Mouse (Mus musculus) cortical plate, adult 2 months (tissue): ENCODE measurements at regions not wholly inside any gene's neighbourhood (a gene's known extent, or its start where the extent isn't known, plus 50 kb on each side); places are given as distances from the start of the nearest gene placed in this dataset.

ENCODE experiments used
- H3K27ac ChIP-seq: fragments of 200-500 bp; 2 replicates; pipeline ENCODE4 v1.5.1; 2012; ENCODE audit warnings: low read length, control low read depth, inconsistent platforms; ENCODE audit not compliant: insufficient read depth
- H3K4me1 ChIP-seq: fragments of 200-500 bp; 2 replicates; pipeline ENCODE4 v1.6.1; 2011; ENCODE audit warnings: low read length; ENCODE audit not compliant: control insufficient read depth, insufficient read depth
- H3K4me3 ChIP-seq: fragments of 200-500 bp; 2 replicates; pipeline ENCODE4 v1.5.1; 2011; ENCODE audit warnings: mild to moderate bottlenecking, low read length, control low read depth; ENCODE audit not compliant: insufficient read depth
- CTCF ChIP-seq: fragments of 200-500 bp; IDR thresholded peaks from 2 replicates; pipeline ENCODE4 v1.5.1; 2011; ENCODE audit warnings: mild to moderate bottlenecking, control low read depth, low read length; ENCODE audit not compliant: insufficient read depth; ENCODE audit errors: extremely low read depth
- POLR2A ChIP-seq: fragments of 200-500 bp; IDR thresholded peaks from 2 replicates; pipeline ENCODE4 v1.6.1; 2011; ENCODE audit warnings: mild to moderate bottlenecking, low read length, control low read depth; ENCODE audit not compliant: insufficient read depth; ENCODE audit errors: extremely low read depth

DNA sequence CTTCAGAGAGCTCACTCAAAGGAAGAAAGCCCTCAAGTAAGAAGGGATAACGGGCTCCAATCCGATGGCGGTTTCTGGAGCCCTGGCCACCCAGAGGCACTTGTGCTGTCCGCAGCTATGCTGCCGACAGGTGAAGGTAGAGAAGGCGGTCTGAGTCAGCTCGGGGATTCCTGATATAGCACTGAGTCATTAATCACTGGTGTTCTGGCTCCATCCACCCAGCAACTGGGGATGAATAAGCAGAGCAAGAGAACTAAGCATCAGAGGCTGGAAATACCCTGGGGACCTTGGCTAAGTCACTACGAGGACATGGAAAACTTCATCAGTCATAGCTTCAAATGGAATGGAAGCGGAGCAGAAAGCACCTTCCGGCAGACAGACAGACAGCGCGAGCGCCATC lies 122.5 kb upstream of the Runx1 start:
- no peak for TF ChIP-seq CTCF
- Histone ChIP-seq H3K4me1 (no peaks in the 10 kb centered on the region; the same call in 1 of the 2 replicates), H3K4me3 (no peak overlapping the region), H3K27ac (no peak overlapping the region)

DNA sequence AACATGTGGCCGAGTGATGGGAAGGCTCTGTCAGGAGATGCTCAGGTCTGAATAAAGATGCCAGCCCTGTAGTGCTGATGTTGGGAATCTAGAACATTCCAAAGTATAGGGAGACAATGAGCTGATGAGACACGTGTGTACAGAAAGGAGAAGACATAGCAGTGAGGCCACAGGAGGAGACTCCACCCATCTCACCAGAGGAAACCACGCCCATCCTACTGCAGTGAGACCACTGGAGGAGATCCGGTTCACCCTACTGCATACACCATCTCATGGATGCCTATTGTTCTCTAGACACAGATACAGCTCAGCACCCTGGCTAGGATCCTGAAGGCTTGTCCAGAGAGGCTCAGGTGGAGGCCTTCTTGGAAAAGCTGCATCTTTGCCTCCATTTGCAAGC lies 120.6 kb upstream of the Runx1 start:
- H3K4me1 ChIP-seq = no peaks in the 10 kb centered on the region
- H3K27ac ChIP-seq = no peak overlapping the region
- H3K4me3 ChIP-seq = no peak overlapping the region
- TF ChIP-seq POLR2A (no peak), CTCF (no peak)

DNA sequence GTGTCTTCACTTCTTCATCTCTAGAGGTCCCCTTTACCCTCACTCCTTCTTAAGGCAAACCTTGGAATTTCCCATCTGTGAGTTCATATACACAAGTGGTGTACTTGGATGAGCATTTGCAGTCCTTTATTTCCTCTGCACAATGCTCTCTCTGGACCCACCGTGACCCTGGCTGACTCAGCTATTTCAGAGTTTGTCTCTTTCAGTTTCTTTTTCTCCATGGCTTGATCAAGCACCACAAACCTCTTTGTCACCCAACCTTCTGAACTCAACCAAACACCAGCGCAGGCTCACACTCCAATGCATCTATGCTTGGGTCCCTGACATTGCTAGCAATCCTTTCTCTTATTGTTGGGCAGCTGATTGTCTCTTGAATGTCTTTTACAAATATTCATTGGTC lies 118.0 kb upstream of the Runx1 start:
- H3K27ac ChIP-seq = no peak overlapping the region
- TF ChIP-seq POLR2A (no peak), CTCF (no peak)
- H3K4me1 ChIP-seq = no peaks in the 10 kb centered on the region

GRCm38 (mm10) chr16:92939618-92940017 lies 113.7 kb upstream of the Runx1 start:
- TF ChIP-seq CTCF (no peak), POLR2A (no peak)
- H3K4me3 ChIP-seq = no peak overlapping the region
- H3K4me1 ChIP-seq = no peaks in the 10 kb centered on the region
- no peak overlapping the region for H3K27ac ChIP-seq

More for the DNA sequence above, 118.0 kb upstream of the Runx1 start:
- no peak overlapping the region for H3K4me3 ChIP-seq

DNA sequence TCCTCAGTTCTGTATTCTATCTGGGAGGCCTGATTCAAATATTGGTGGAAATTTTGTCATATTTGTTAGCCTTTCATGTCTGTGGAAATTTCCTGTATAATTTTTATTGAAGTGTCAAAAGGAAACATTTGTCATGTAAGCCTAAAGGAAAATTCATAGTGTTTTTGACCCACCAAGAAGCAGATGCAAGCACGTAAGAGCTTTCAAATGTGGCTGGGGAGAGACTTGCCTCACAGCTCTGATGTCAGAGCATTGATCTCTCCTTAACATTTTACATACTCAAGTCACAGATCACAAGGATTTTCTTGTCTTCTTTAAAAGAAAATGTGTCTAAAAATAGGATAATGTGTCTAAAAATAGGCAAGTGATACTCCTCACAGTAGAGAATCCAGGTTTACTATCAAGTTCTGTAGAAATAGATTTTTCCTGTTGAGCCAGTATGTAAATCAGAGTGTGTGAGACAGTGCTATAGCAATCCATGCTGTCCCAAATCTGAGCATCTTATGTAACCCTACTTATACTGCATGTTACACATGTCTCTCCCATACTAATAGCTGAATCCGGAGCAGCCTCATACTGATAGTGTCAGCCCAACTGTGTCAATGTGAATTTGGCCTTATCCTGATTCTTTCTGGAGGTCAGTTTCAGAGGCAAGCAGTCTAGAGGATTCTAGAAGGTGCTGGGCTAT lies 110.0 kb upstream of the Runx1 start:
- Histone ChIP-seq H3K27ac (no peak overlapping the region), H3K4me3 (no peak overlapping the region), H3K4me1 (no peaks in the 10 kb centered on the region)
- TF ChIP-seq POLR2A (no peak), CTCF (no peak)

- H3K4me1 ChIP-seq = no peaks in the 10 kb centered on the region
- TF ChIP-seq POLR2A (no peak), CTCF (no peak)
- H3K27ac ChIP-seq = no peak overlapping the region
- no peak overlapping the region for H3K4me3 ChIP-seq
Measured at GRCm38 (mm10) chr16:92930103-92930502, 104.2 kb upstream of the Runx1 start.

GRCm38 (mm10) chr16:92928201-92928600 lies 102.3 kb upstream of the Runx1 start:
- TF ChIP-seq CTCF (no peak), POLR2A (no peak)
- Histone ChIP-seq H3K27ac (no peak overlapping the region), H3K4me3 (no peak overlapping the region), H3K4me1 (no peaks in the 10 kb centered on the region)

- H3K27ac ChIP-seq = no peak overlapping the region
- no peak overlapping the region for H3K4me3 ChIP-seq
- H3K4me1 ChIP-seq = no peaks in the 10 kb centered on the region
- TF ChIP-seq POLR2A = no peak
- no peak for TF ChIP-seq CTCF
Measured at GRCm38 (mm10) chr16:92927662-92928061, 101.7 kb upstream of the Runx1 start.

DNA sequence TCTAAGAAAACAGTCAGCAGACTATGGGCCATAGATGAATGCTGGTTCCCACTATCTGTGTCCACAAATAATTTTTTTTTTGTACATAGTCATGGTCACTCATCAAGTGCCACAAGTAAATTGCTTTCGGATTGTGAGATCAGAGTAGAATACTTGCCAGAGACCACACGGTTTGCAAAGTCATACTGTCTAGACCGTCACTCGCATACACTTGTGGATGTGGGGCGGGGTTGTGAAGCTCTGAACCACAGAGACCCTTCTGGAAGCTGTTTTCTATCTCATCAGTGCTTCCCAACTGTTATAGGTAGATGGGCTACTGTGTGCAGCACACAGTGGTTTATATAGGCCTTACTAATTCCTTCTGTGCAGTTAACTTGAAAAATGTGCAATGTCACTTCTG lies 100.9 kb upstream of the Runx1 start:
- TF ChIP-seq CTCF (no peak), POLR2A (no peak)
- H3K27ac ChIP-seq = no peak overlapping the region
- H3K4me1 ChIP-seq = no peaks in the 10 kb centered on the region
- no peak overlapping the region for H3K4me3 ChIP-seq

GRCm38 (mm10) chr16:92920947-92921346 lies 95.0 kb upstream of the Runx1 start:
- Histone ChIP-seq H3K4me1 (no peaks in the 10 kb centered on the region), H3K27ac (no peak overlapping the region), H3K4me3 (no peak overlapping the region)
- TF ChIP-seq POLR2A (no peak), CTCF (no peak)

- Histone ChIP-seq H3K27ac (no peak overlapping the region), H3K4me3 (no peak overlapping the region), H3K4me1 (no peaks in the 10 kb centered on the region)
- TF ChIP-seq POLR2A (no peak), CTCF (no peak)
Measured at GRCm38 (mm10) chr16:92917356-92917755, 91.4 kb upstream of the Runx1 start.

DNA sequence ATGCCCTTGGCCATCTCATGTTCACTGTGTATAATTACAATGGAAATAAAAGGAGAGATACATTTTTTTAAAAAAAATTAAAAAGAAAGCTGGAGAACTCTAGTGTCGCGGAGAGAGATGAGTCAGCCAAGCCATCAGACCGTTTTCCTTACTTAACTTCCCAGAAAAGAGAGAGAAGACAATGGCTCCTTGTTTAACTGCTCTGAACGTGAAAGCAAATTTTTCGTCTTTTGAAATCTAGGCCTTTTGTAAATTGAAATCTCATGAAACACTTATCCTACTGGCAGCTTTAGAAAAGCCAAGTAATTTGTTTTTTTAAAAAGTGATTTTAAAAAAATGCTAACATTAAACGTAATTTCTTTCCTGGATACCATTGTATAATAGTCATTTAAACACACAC lies 89.7 kb upstream of the Runx1 start:
- Histone ChIP-seq H3K4me1 (no peaks in the 10 kb centered on the region), H3K27ac (no peak overlapping the region), H3K4me3 (no peak overlapping the region)
- TF ChIP-seq POLR2A (no peak), CTCF (no peak)
